Mouse (Mus musculus) cortical plate, adult 2 months (tissue): ENCODE measurements around the gene 4930402H24Rik.

ENCODE experiments used
- CTCF ChIP-seq: fragments of 200-500 bp; IDR thresholded peaks from 2 replicates; pipeline ENCODE4 v1.5.1; 2011; ENCODE audit warnings: mild to moderate bottlenecking, control low read depth, low read length; ENCODE audit not compliant: insufficient read depth; ENCODE audit errors: extremely low read depth
- POLR2A ChIP-seq: fragments of 200-500 bp; IDR thresholded peaks from 2 replicates; pipeline ENCODE4 v1.6.1; 2011; ENCODE audit warnings: mild to moderate bottlenecking, low read length, control low read depth; ENCODE audit not compliant: insufficient read depth; ENCODE audit errors: extremely low read depth

GRCm38 (mm10) chr2:130795731-130796130, 110.5 kb downstream of the 4930402H24Rik start:
- TF ChIP-seq CTCF (no peak), POLR2A (no peak)
